Mouse (Mus musculus) stomach, postnatal 0 days (tissue): ENCODE results near the gene BC005624. TPM values are rescaled to one million over a fixed set of nuclear protein-coding genes. Genes with fewer than 3 reads are reported as not detected.

Source experiments
- ATAC-seq: fragments of 200-750 bp; cut with Nextera tagmentation; 2 replicates; pipeline ENCODE4 v1.8.0; 2017; ENCODE audit not compliant: low FRiP score, low TSS enrichment
- DNase-seq: peaks from one replicate; pipeline ENCODE4 v3.0.0-alpha.2; 2016; ENCODE audit warnings: low spot score
- H3K27ac ChIP-seq: fragments of 300-500 bp; sonication (generic); replicated peaks from 2 replicates; pipeline ENCODE4 v1.5.1; 2014; ENCODE audit warnings: mild to moderate bottlenecking, control low read depth
- H3K27me3 ChIP-seq: fragments of 300-500 bp; sonication (generic); 2 replicates; pipeline ENCODE4 v1.6.1; 2014; ENCODE audit warnings: low read length; ENCODE audit not compliant: control insufficient read depth, insufficient read depth
- H3K36me3 ChIP-seq: fragments of 300-500 bp; sonication (generic); 2 replicates; pipeline ENCODE4 v1.6.1; 2014; ENCODE audit warnings: low read length, mixed read lengths; ENCODE audit not compliant: control insufficient read depth, insufficient read depth
- H3K4me1 ChIP-seq: fragments of 300-500 bp; sonication (generic); replicated peaks from 2 replicates; pipeline ENCODE4 v1.6.1; 2014; ENCODE audit warnings: antibody characterized with exemption; ENCODE audit not compliant: control insufficient read depth, insufficient read depth
- H3K4me2 ChIP-seq: fragments of 300-500 bp; sonication (generic); replicated peaks from 2 replicates; pipeline ENCODE4 v1.6.1; 2014; ENCODE audit warnings: low read depth, mild to moderate bottlenecking, control low read depth, moderate library complexity
- H3K4me3 ChIP-seq: fragments of 300-500 bp; sonication (generic); 2 replicates; pipeline ENCODE4 v1.5.1; 2014; ENCODE audit warnings: low read depth, low read length, control low read depth
- H3K9ac ChIP-seq: fragments of 300-500 bp; sonication (generic); 2 replicates; pipeline ENCODE4 v1.6.1; 2014; ENCODE audit warnings: mild to moderate bottlenecking, low read length, control low read depth, mixed read lengths
- H3K9me3 ChIP-seq: fragments of 300-500 bp; sonication (generic); 2 replicates; pipeline ENCODE4 v1.6.1; 2016; ENCODE audit warnings: low read length; ENCODE audit not compliant: control insufficient read depth
- CTCF ChIP-seq: IDR thresholded peaks from 2 replicates; pipeline ENCODE4 v1.5.1; 2016; ENCODE audit warnings: antibody characterized with exemption, low read depth, mild to moderate bottlenecking, moderate library complexity
- EP300 ChIP-seq: optimal IDR thresholded peaks from 2 replicates; pipeline ENCODE3; 2016; ENCODE audit warnings: antibody characterized with exemption
- WGBS: fragments of 180-500 bp; shearing (Covaris S2); extraction: QIAGEN DNeasy Blood & Tissue Kit; methylation state at CpG from one replicate; pipeline ENCODE4 v1.1.7; 2014; 5-methylcytosine and 5-hydroxymethylcytosine counted together
- polyA plus RNA-seq: library from polyadenylated mRNA; unstranded; fragments of >200 nt; fragmentation: Nextera tagmentation; extraction: Ambion mirVana; gene quantifications from 2 replicates; pipeline ENCODE4 v1.2.1, GENCODE M21; 2015

BC005624 gene
- polyA plus RNA-seq, 1 experiment from 2014 or later = 29.5 TPM

- Histone ChIP-seq H3K4me1 (peaks cover 3% of the 10 kb centered on the region; the same call in 1 of the 2 replicates), H3K4me2 (no peak overlapping the region), H3K4me3 (no peak overlapping the region), H3K27ac (no peak overlapping the region), H3K9ac (no peak overlapping the region), H3K9me3 (no peaks in the 10 kb centered on the region), H3K27me3 (no peaks in the 10 kb centered on the region), H3K36me3 (no peaks in the 10 kb centered on the region)
- WGBS = 82% methylated on average over 9 of the region's 9 CpGs
- ATAC-seq = no peak
- TF ChIP-seq CTCF = no peak
- no peak for TF ChIP-seq EP300
- DNase-seq = no peak
Observed at GRCm38 (mm10) chr2:30990221-30990620, 8.2 kb upstream of the BC005624 start.

GRCm38 (mm10) chr2:30985111-30986020 lies 3.4 kb upstream of the BC005624 start:
- H3K36me3 ChIP-seq = no peaks in the 10 kb centered on the region
- ATAC-seq = peak; percentile 27
- TF ChIP-seq EP300 (no peak), CTCF (no peak)
- no peak overlapping the region for H3K4me3 ChIP-seq
- no peaks in the 10 kb centered on the region for H3K27me3 ChIP-seq
- 25% methylated on average over 17 of the region's 17 CpGs for WGBS
- H3K4me2 ChIP-seq = peak overlapping the region; percentile 25; the same call in 1 of the 2 replicates
- peak; percentile 93 for DNase-seq
- no peaks in the 10 kb centered on the region for H3K9me3 ChIP-seq
- peak overlapping the region; percentile 24; the same call in 1 of the 2 replicates for H3K27ac ChIP-seq
- H3K9ac ChIP-seq = no peak overlapping the region
- H3K4me1 ChIP-seq = peaks cover 8% of the 10 kb centered on the region; the same call in 1 of the 2 replicates

- Histone ChIP-seq H3K9ac (peak overlapping the region; percentile 71), H3K4me2 (peak overlapping the region; percentile 90), H3K4me3 (peak overlapping the region; percentile 73), H3K36me3 (0 out of 2 replicates have a peak, but pooled peaks cover 2% of the 10 kb centered on the region), H3K9me3 (no peaks in the 10 kb centered on the region), H3K4me1 (peaks cover 8% of the 10 kb centered on the region; the same call in 1 of the 2 replicates), H3K27ac (peak overlapping the region; percentile 81), H3K27me3 (no peaks in the 10 kb centered on the region)
- DNase-seq (no peak), ATAC-seq (no peak)
- TF ChIP-seq CTCF (no peak), EP300 (no peak)
- 39% methylated on average over 7 of the region's 7 CpGs for WGBS
Observed at GRCm38 (mm10) chr2:30983024-30983423, 1.0 kb upstream of the BC005624 start.

- DNase-seq (peak; percentile 91), ATAC-seq (peak; percentile 92)
- 0 out of 2 replicates have a peak, but pooled peaks cover 9% of the 10 kb centered on the region for H3K4me1 ChIP-seq
- peak within 1 kb of the TSS; percentile 86 for H3K27ac ChIP-seq
- TF ChIP-seq CTCF (no peak), EP300 (no peak)
- H3K9ac ChIP-seq = peak within 1 kb of the TSS; percentile 96
- H3K36me3 ChIP-seq = peaks cover 10% of the 10 kb centered on the region
- H3K4me2 ChIP-seq = peak within 1 kb of the TSS; percentile 93
- H3K9me3 ChIP-seq = no peaks in the 10 kb centered on the region
- H3K27me3 ChIP-seq = no peaks in the 10 kb centered on the region
- WGBS = 2% methylated on average over 59 of the region's 59 CpGs
- H3K4me3 ChIP-seq = peak within 1 kb of the TSS; percentile 98
Observed at GRCm38 (mm10) chr2:30967352-30968327, 14.4 kb downstream of the BC005624 start, which contains the start of gene Tor1a. Tor1a (minus strand) TSS chr2:30967933.

- no peaks in the 10 kb centered on the region for H3K9me3 ChIP-seq
- no peaks in the 10 kb centered on the region for H3K27me3 ChIP-seq
- TF ChIP-seq EP300 = no peak
- TF ChIP-seq CTCF = no peak
- 7% methylated on average over 16 of the region's 16 CpGs for WGBS
- ATAC-seq (0 out of 2 replicates have a peak, but pooled peaks have one; percentile 19), DNase-seq (no peak)
- H3K4me1 ChIP-seq = 0 out of 2 replicates have a peak, but pooled peaks cover 9% of the 10 kb centered on the region
- H3K4me3 ChIP-seq = peak overlapping the region; percentile 98
- peak overlapping the region; percentile 86 for H3K27ac ChIP-seq
- peak overlapping the region; percentile 96 for H3K9ac ChIP-seq
- H3K4me2 ChIP-seq = peak overlapping the region; percentile 93
- peaks cover 15% of the 10 kb centered on the region for H3K36me3 ChIP-seq
Observed at GRCm38 (mm10) chr2:30966826-30967225, 15.2 kb downstream of the BC005624 start.
